Mouse (Mus musculus) adrenal gland, adult 18-20 months (tissue): ENCODE measurements around the gene Btbd6. TPM values are rescaled to one million over a fixed set of nuclear protein-coding genes. Genes with fewer than 3 reads are reported as not detected.
A peak's percentile ranks its signal among the peaks of the same experiment; 100 is the strongest.

Experiments used
- DNase-seq, 2 experiments: peaks; one replicate each; pipeline ENCODE4 v3.0.0; 2021 to 2022; ENCODE audit warnings: low spot score in 2 of 2
- long read RNA-seq, 2 experiments: library from polyadenylated mRNA; stranded (forward); transcript quantifications; one replicate each; pipeline ENCODE4 v2.0.0; 2021
- total RNA-seq, 2 experiments: library from RNA; stranded (reverse); gene quantifications; 1 replicate in 1 of 2; 2 replicates in 1 of 2; pipeline ENCODE4 v1.2.3; 2021

The Btbd6 gene
- total RNA-seq, result 10 to 100 TPM; 14.9 to 15.5 TPM
- long read RNA-seq, experiment 1, transcript Btbd6-202 (5 exons, 1,975 nt), result major isoform, 9 of 18 reads
- long read RNA-seq, experiment 1, transcript Btbd6-204 (4 exons, 2,085 nt), result minor isoform, 5 of 18 reads
- long read RNA-seq, experiment 1, partial matches to known transcripts, result 0 of 18 reads
- long read RNA-seq, experiment 1, other reads (novel, unspliced or antisense), result 3 of 18 reads
- long read RNA-seq, experiment 2, transcript Btbd6-204 (4 exons, 2,085 nt), result major isoform, 10 of 19 reads
- long read RNA-seq, experiment 2, partial matches to known transcripts, result 1 of 19 reads
- long read RNA-seq, experiment 2, other reads (novel, unspliced or antisense), result 2 of 19 reads

DNA sequence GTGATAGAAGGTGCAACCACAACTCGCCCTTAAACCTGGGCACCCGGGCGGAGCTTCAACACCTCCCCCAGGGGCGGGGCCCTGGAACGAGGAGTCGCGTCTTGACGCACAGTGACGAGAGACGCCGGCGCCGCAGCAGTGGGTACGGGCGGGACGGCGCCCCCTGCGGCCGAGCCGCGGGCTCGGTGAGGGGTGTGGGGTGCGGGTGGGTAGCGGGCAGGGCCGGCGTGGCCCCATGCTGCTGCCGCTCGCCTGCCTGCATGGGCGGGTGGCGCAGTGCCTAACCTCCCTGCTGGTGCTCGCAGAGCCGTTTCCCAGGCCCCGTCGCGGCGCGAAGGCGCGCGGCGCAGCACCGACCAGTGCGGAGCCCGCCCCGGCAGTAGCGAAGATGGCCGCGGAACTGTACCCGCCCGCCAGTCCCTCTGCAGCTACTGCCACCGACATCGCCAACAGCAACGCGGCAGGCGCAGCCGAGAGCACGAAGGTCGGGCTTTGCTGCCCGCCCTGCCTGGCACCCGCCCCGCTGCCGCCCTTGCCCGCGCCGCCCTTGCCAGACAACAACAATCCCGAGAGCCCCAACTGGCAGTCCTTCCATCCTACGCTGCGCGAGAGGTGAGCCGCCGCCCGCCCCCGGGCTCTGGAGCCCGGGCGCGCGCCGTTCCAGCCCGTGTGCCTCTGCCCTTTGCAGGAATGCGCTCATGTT, at the start of gene Btbd6:
Btbd6 (plus strand) TSS at position 112 of the 703 bp plus-strand sequence.
- DNase-seq, result peak; percentile 84 to 86

DNA sequence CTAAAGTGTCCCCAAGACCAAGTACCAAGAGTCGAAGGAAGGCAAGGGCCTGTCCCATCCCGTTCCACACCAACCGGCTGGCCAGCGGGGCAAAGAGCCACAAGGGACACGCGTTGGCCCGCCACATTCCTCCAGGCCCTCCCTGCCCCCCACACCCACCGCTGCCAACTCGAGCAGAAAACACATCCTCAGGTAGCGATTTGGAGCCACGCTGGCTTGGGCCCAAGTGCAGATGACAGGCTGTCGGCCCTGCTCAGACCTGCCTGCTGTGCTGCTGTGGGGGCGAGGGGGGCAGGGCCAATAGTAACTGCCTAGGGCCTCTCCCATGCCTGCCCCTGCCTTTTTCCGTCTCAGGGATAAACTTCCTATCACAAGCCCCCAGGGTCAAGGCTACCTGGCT, 49.0 kb upstream of the Btbd6 start:
- DNase-seq, result no peak

DNA sequence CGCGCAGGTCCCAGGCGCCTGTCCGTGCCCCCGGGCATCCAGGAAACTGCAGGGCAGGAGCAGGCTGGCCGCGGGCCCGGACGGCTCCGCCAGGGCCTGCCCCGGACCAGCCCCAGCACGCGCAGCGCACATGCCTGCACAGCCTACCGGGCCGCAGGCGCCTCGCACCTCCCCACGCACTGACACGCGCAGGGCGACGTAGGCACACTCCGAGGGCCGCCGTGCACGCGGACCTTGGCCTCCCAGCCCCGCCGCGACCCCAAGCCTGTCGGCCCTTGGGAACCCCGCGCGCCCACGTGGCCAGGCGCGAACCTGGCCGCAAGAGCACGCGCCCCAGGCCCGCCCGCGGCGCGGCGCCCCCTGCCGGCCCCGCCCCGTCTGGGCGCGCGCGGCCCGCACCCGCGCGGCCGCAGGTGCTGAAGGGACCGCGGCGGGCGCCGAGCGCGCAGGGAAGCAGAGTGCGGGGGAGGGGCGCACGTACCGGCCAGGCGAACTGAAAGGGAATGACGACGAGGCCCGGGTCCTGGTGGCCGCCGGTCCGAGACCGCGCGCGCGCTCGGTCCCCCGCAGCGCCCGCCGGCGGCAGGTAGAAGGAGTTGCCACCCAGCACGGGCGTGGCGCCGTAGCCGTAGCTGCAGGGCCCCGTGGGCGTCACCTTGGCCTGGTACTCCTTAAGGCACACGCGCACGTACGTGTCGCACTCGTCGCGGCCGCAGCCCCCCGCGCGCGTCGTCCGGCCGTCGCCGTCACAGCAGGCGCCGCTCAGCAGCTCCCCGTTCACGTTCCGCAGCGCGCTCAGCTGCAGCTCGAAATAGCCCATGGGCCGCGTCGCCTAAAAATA, 47.7 kb upstream of the Btbd6 start:
- peak in 1 of 2 experiments; percentile 37 for DNase-seq

DNA sequence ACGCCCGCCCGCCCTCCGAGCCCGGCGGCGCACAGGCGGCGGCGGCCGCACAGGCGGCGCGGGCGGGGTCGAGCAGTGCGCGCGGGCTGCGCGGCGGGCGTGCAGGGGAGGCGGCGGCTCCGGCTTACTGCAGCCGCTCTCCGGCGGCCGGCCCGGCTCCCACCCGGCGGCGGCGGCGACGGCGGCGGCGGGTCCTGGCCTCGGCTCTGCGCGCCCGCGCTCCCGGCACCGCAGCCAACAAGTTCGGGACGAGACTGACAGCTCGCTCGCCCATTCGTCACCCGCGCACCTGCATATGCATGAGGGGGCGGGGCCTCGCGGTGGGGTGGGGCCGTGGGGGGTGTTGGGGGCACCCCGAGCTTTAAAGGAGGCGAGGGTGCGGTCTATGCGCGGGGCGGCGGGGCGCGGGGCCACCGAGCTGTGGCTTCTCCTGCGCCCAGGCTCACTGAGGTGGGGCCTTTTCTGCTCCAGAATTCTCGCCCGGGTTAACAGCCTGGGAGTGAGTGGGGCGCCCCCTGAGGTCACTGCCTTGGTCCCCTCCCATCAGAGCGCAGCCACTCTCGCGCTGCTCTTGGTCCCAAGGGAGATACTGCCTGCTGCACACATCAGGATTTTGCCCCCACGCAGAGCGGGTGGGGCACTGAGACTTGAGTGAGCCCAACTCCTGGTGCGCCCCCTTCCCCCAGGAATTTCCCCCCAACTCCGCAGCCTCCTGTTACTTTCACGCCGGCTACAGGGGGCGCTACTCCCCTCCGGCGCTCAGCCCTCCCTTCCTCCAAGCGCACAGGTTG, 46.5 kb upstream of the Btbd6 start, which contains the start of gene Jag2:
Jag2 (minus strand) TSS at position 215 of the 791 bp plus-strand sequence.
- DNase-seq, result peak in 1 of 2 experiments; percentile 45

DNA sequence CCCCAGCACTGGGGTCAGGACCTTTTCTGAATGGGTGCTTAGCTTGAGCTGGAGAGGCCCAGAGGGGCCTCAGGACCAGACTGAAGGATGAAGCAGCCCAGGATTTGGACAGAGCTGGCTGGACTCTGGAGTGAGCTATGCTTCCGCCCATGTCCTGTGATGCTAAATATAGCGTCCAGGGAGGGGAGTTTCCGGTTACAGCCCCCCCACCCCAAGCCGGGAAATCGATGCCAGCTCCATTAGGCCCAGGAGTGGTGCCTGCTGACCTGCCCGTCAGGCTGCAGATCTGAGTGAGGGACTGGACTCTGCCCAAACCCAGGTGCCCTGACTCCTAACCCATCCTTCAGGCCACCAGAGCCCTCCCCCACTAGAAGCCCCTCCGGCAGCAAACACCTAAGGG, 43.6 kb upstream of the Btbd6 start:
- DNase-seq, result no peak

DNA sequence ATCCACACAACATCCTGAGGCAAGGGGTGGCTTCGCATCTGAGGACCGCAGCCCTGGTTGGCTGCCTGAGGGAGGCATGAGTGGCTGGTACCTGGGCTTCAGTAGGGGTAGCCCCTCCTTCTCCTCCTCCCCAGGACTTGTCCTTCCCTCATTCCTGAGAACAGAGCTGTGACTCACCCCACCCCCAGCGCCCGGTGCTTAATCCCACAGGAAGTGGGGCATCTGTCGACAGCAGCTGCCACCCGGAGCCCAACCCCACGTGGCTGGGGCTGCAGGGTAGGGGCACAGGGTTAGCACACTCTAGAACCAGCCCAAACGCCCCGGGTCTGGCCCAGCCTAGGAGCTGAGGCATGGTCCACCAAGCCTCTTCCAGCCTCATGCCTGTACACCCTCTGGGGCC, 38.4 kb upstream of the Btbd6 start:
- DNase-seq, result no peak

DNA sequence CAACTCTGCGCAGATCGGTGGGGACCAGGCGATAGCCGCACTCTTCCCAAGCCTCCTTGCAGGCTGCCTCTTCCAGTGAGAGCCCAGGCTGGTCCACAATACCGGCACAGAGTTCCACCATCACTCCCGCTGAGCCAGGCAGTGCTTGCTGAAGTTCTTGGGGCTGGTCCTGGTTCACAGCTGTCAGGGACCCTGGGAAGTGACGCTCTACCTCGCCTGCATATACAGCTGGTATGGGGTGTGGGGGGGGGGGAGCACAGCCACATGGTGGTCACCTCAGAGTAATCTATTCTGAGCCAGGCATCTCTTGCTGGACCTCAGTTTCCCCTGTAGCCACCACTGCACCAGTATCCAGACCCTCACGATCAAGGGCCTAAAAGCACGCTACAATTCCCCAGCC, 37.9 kb upstream of the Btbd6 start:
- DNase-seq, result no peak

DNA sequence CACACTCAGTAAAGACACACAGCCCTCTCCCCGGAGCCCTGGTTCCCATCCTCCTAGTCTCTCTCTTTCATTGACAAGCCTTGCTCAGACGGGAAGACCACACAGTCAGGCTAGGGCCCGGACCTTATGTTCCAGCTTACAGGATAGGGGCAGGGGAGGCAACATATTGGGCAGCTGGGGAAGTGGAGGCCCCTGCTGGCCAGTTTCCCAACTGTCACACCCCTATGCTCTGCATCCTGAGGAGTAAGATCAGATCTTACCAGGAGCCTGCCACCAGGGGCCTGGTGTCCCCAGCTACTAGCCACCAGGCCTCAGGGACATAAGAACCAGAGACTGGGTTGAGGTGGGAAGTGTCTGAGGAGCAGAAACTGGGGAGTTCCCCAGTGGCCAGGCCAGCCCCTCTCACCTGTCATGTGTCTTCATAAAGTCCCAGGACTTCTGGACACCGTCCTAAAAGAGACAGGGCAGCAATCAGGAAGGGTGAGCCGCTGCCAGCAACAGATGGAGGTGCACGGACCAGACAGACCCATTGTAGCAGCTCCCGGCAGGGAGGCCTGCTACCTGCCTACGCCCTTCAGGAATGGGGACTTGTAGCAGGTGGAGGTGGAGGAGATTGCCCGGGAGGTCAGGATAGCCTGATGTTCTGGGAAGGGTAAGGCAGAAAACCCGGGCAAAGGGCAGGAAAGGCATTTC, 37.3 kb upstream of the Btbd6 start:
- no peak for DNase-seq

DNA sequence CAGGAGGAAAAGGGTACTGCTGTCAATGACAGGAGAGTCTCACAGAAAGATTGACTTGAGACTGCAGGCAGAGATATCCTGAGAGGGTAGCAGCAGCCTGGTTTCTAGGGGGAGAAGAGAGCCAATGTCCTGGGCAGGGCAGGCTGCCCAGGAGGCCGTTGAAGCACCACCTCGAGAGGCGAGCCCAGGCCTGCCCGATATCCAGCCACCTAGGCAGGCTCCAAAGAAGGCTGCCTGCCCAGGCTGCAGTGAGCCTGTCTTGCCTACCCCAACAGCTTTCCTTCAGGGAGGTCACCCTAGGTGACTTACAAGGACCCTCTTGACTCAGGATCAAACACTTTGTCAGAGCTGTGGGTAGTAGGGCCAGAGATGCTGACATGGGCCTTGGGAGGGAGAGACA, 36.0 kb upstream of the Btbd6 start:
- DNase-seq, result no peak

DNA sequence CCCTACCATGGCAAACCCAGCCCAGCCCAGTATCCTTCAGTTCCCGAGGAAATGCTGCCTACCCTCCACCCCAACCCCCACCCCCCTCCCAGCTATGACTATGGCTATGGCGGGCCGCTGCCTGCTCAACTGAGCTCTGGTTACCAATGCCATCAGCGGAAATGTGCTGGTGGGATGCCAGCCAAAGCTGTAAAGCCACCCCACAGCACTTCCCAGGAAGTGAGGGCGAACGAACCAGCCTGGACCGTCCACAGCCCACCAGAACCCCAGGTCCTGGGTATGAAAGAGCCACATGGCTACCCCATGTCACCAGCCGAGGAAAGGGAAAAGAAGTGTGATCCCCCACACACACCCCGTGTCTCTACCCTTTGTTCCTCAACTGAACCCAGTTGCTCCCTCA, 35.6 kb upstream of the Btbd6 start:
- no peak for DNase-seq

DNA sequence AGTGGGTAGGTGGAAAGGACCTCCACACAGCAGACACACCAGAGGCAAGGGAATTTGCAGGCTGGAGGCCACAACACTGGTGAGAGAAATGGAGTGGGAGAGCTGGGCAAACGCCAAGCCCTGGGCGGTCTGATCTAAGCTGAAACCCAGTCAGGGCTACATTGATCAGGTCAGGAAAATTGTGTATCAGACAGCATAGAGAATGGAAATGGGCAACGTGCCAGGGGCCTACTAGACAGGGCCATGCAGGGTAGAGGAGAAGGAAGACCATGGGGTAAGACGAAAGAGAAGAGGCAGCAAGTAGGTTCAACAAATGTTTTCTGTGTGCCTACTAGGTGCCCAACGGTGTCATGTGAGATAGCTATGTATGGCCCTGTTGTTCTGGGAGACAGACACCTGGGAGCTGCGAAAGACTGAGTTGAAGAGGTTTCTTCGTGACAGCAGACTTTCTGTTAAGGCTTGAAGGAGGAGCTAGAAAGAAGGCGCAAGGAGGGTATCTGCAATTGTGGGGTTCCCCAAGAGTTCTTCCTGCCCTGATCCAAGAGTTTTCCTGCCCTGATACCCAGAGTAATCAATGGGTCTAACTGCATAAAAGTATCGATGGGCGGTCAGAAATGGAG, 35.0 kb upstream of the Btbd6 start:
- DNase-seq, result no peak

DNA sequence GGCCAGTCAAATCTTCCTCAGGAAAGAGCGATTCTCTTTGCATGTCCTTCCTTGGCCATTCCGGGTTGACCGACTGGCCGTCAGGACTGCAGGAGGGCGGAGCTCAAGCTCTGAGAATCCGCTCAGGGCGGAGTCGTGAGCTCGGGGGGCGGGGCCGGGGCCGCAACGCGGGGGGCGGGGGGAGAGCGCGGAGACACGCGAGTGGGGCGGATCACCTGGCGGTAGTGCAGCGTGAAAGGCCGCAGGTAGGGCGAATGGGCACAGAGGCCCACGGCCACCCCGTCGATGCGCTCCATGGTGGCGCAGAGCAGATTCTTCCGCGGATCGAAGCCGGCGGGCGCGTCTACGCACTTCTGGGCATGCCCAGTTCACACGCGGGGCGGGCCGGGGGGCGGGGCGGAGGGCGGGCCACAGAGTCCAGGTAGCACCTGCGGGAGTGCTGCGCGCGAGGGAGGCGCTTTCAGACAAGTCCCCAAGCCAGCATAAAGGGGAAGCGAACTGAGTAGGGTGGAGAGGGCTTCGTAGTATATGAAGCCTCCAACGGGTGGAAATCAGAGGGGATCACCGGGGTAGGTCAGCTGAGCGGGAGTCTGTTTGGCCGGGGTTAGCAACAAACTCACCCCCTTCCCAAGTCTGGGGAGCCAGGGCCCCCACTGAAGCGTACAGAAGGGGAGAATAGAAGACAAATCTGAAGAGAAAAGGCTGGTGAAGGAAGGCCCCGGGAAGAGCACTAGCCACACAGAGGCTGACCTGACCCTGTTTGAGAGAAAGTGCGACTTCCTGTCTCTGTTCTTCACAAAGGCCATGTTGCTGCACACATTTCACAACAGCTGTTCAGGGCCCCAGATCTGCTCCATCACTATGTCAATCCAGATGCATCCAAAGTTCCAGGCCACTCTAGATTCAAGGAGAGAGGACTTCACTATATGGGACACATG, 34.2 kb upstream of the Btbd6 start, which contains the start of gene Nudt14:
Nudt14 (minus strand) TSS at position 349 of the 938 bp plus-strand sequence.
- DNase-seq, result peak; percentile 73 to 75

DNA sequence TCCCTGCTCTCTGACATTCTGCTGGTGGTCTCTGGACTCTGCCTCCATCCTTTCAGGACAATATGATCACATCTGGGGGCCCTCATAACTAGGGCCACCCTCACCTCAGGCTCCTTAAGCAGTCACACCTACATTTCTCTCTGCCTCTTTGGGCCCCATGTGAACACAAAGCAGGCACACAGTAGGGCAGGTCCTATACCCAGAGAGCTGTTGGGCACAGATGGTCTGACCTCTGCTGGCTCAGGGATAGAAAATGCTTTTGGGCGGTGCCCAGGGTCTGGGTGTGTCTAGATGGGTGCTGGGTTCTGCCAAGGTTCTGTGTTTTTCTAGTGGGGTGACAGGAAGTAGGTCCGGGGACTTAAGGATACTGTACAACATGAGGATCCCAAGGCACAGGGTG, 32.6 kb upstream of the Btbd6 start:
- DNase-seq, result no peak

DNA sequence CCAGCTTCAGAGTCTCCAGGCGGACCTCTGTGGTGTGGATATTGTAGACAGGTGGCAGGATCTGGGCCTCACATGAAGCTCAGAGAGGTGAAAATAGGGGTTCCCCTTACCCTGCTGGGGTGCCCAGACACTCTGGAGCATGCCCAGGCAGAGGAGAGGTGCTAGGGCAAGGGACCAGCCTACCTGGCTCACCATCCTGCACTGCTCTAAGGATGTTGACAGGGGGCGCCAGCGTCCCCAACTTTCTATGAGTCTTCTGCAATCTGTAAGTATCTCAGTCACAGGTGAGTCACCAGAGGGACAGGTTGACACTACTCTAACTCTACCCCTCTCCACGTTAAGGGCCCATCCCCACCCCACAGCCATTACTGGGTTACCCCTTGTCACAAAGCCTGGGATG, 29.0 kb upstream of the Btbd6 start:
- no peak for DNase-seq

DNA sequence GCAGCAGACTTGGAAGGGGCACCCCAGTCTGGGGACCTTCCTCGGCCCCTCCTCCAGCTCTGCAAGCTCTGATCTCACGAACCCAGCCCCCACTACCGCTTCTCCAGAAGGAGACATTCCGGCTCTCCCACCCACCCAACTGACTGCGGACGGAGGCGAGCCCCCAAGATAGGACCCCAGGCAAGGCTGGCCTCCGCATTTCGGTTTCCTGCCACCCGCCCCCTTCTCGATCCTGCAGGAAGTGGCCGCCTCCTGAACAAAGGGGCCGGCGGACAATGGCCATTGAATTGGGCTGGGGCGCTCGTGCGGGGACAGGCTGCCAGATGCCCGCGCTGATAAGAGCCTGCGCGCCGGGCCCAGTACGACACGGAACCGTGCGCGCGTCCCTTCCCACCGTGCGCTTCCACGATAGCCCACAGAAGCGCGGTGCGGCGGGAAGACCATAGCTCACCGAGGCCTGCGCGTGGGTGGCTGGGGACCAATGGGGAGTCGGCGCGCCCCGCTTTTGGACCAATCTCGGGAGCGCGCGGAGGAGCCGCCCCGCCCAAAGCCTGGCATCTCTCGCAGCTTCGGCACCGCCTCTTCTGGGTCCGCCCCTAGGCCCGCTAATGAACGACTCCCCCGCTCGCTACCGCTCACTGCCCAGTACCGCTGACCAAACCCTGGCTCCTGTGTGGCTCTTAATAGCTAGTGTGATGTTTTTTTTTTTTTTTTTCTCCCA, 26.1 kb upstream of the Btbd6 start:
- DNase-seq, result peak; percentile 87 to 89

DNA sequence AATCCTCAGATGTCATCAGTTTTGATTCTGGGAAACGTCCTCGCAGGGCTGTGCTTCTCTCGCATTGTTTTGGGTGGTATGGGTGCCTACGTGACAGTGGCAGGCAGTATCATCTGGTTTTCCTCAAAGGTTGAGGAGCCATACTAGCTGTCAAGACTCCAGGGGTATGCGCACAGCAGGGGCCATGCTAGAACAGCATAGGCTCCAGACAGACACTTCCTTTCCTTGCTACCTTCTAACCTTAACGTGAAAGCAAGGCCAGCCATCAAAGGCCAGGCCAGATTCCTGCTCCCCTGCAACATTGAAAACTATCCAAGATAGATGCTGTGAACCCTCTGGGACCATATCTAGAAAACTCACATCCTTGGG, 25.5 kb upstream of the Btbd6 start:
- no peak for DNase-seq

DNA sequence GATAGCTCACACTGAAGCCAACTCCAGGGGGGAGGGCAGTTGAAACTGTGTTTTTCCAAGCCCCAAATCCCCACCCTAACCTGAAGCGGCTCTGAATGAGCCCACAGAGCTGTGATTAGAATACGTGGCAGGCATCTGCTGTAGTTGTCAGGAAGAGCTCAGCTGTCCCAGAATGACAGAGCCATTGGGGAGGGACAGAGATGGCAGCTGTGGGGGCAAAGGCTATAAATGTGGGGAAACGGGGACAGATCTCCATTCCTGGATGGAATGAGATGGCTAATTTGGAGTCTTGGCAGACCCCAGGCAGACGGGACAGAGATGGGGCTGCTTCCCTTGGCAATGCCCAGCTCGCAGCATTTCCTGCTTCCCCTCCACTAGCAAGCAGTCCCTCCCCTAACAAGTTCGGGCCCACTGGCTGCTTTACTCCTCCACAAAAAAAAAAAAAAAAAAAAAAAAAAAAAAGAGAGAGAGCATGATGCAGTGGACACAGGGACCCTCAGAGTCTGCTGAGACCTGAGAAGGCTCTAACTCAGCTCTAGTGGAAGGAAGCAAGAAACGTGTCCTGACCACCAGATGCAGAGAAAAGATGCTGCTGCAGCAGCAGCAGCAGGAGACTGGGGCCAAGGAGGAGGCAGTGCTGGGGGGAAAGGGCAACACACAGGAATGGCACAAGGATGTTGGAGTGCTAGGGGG, 25.0 kb upstream of the Btbd6 start:
- no peak for DNase-seq
